Mouse (Mus musculus) liver, embryonic 13.5 days (tissue): ENCODE results near the gene Dbp. TPM values are rescaled to one million over a fixed set of nuclear protein-coding genes. Genes with fewer than 3 reads are reported as not detected.

ENCODE experiments used
- ATAC-seq: fragments of 200-750 bp; cut with Nextera tagmentation; 2 replicates; pipeline ENCODE4 v1.8.0; 2017; ENCODE audit warnings: low read depth, mild to moderate bottlenecking, moderate number of reproducible peaks, moderate library complexity
- DNase-seq: peaks from one replicate; pipeline ENCODE4 v3.0.0; 2022
- H3K27ac ChIP-seq: fragments of 300-500 bp; sonication (generic); 2 replicates; pipeline ENCODE4 v1.5.1; 2015; ENCODE audit warnings: moderate library complexity, mild to moderate bottlenecking, inconsistent platforms
- H3K27me3 ChIP-seq: fragments of 300-500 bp; sonication (generic); 2 replicates; pipeline ENCODE4 v1.6.1; 2015; ENCODE audit warnings: mild to moderate bottlenecking, inconsistent platforms
- H3K36me3 ChIP-seq: fragments of 300-500 bp; sonication (generic); 2 replicates; pipeline ENCODE4 v1.6.1; 2015; ENCODE audit warnings: mild to moderate bottlenecking, inconsistent platforms
- H3K4me1 ChIP-seq: fragments of 300-500 bp; sonication (generic); replicated peaks from 2 replicates; pipeline ENCODE4 v1.6.1; 2015; ENCODE audit warnings: inconsistent platforms
- H3K4me2 ChIP-seq: fragments of 300-500 bp; sonication (generic); 2 replicates; pipeline ENCODE4 v1.6.1; 2015; ENCODE audit warnings: inconsistent platforms, mild to moderate bottlenecking, moderate library complexity
- H3K4me3 ChIP-seq: fragments of 300-500 bp; sonication (generic); replicated peaks from 2 replicates; pipeline ENCODE4 v1.5.1; 2015; ENCODE audit warnings: mild to moderate bottlenecking, inconsistent platforms
- H3K9ac ChIP-seq: fragments of 300-500 bp; sonication (generic); 2 replicates; pipeline ENCODE4 v1.6.1; 2015; ENCODE audit warnings: mild to moderate bottlenecking, inconsistent platforms
- H3K9me3 ChIP-seq: fragments of 300-500 bp; sonication (generic); replicated peaks from 2 replicates; pipeline ENCODE4 v1.6.1; 2016; ENCODE audit warnings: inconsistent platforms
- WGBS: fragments of 180-500 bp; shearing (Covaris S2); methylation state at CpG from one replicate; pipeline ENCODE4 v1.1.7; 2015; ENCODE audit not compliant: insufficient replicate concordance; 5-methylcytosine and 5-hydroxymethylcytosine counted together
- polyA plus RNA-seq: library from polyadenylated mRNA; unstranded; fragments of >200 nt; fragmentation: Nextera tagmentation; extraction: Ambion mirVana; gene quantifications from 2 replicates; pipeline ENCODE4 v1.2.1, GENCODE M21; 2015

The Dbp gene
- polyA plus RNA-seq, 1 experiment from 2014 or later: 0.43 TPM

- no peaks in the 10 kb centered on the region for H3K9me3 ChIP-seq
- H3K27me3 ChIP-seq: no peaks in the 10 kb centered on the region
- H3K27ac ChIP-seq: 0 out of 2 replicates have a peak overlapping the region, but pooled peaks have one; percentile 9
- WGBS: 78% methylated on average over 7 of the region's 7 CpGs
- no peak overlapping the region for H3K4me2 ChIP-seq
- DNase-seq: no peak
- no peak overlapping the region for H3K9ac ChIP-seq
- ATAC-seq: no peak
- no peak overlapping the region for H3K4me3 ChIP-seq
- peaks cover 73% of the 10 kb centered on the region for H3K36me3 ChIP-seq
- H3K4me1 ChIP-seq: peaks cover 41% of the 10 kb centered on the region
Measured at GRCm38 (mm10) chr7:45721234-45721571, 16.3 kb downstream of the Dbp start.

DNA sequence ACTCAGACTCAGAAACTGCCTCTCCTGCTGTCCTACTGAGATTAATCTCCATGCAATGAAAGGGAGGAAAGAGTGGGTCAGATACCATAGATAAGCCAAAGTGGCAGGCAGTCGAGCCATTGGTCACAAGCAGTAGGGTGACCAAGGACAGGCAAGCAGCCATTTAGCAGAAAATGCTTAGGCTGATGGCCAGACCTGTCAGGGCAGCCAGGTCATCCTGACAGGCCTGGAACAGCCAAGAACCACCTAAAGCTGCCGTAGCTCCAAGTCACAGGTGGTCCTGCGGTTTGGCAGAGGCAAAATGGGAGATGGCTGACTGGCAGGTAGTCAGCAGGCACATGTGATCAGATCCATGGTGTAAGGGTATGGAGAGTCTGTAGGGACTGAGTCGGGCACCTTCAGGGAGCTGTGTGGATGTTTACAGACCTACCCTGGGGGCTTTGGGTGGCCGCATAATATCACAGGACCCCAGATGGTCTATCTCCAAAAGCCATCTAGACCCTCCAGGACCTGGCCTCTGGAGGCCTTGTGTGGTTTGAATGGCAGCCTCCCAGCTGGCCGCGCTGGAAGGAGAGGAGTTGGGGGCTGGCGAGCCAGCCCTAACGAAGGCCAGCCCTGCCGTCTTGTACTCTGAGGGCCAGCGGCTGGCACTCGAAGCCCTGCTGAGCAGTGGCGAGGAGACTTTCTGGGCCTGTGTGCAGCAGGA is 16.9 kb downstream of the Dbp start:
- peaks cover 79% of the 10 kb centered on the region for H3K36me3 ChIP-seq
- peak overlapping the region; percentile 29; the same call in 1 of the 2 replicates for H3K27ac ChIP-seq
- DNase-seq: no peak
- 74% methylated on average over 13 of the region's 13 CpGs for WGBS
- peaks cover 35% of the 10 kb centered on the region for H3K4me1 ChIP-seq
- no peak overlapping the region for H3K4me3 ChIP-seq
- H3K9me3 ChIP-seq: no peaks in the 10 kb centered on the region
- H3K4me2 ChIP-seq: no peak overlapping the region
- H3K9ac ChIP-seq: no peak overlapping the region
- ATAC-seq: no peak
- H3K27me3 ChIP-seq: no peaks in the 10 kb centered on the region

GRCm38 (mm10) chr7:45722348-45722713 is 17.4 kb downstream of the Dbp start:
- Histone ChIP-seq H3K36me3 (peaks cover 84% of the 10 kb centered on the region), H3K27me3 (no peaks in the 10 kb centered on the region), H3K9ac (no peak overlapping the region), H3K27ac (0 out of 2 replicates have a peak overlapping the region, but pooled peaks have one; percentile 29), H3K4me3 (no peak overlapping the region), H3K9me3 (no peaks in the 10 kb centered on the region), H3K4me1 (peaks cover 32% of the 10 kb centered on the region), H3K4me2 (no peak overlapping the region)
- 79% methylated on average over 13 of the region's 13 CpGs for WGBS
- ATAC-seq (no peak), DNase-seq (no peak)

DNA sequence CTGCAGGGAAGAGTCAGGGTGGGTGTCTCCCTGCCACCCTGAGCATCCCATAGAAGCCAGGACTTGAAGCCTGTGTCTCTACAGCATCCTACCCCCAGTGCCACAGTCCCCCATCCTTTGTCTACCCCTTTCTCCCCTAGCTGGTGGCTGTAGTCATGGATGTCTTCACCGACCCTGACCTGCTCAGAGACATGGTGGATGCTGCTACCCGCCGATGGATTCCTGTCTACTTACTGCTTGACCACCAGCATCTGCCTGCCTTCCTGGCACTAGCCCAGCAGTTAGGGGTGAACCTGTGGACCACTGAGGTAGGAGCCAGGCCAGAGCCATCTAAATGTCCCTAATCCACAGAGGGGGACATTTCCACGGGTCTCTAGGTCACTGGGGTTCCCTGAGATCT is 18.4 kb downstream of the Dbp start:
- peaks cover 89% of the 10 kb centered on the region for H3K36me3 ChIP-seq
- no peak overlapping the region for H3K4me2 ChIP-seq
- DNase-seq (no peak), ATAC-seq (no peak)
- H3K27ac ChIP-seq: no peak overlapping the region
- H3K9me3 ChIP-seq: no peaks in the 10 kb centered on the region
- H3K4me3 ChIP-seq: no peak overlapping the region
- no peaks in the 10 kb centered on the region for H3K27me3 ChIP-seq
- no peak overlapping the region for H3K9ac ChIP-seq
- peaks cover 37% of the 10 kb centered on the region for H3K4me1 ChIP-seq
- WGBS: 88% methylated on average over 4 of the region's 4 CpGs

- H3K9me3 ChIP-seq: no peaks in the 10 kb centered on the region
- H3K27me3 ChIP-seq: no peaks in the 10 kb centered on the region
- H3K36me3 ChIP-seq: peaks cover 91% of the 10 kb centered on the region
- peaks cover 36% of the 10 kb centered on the region for H3K4me1 ChIP-seq
- ATAC-seq (no peak), DNase-seq (no peak)
- H3K27ac ChIP-seq: no peak overlapping the region
- H3K9ac ChIP-seq: no peak overlapping the region
- H3K4me3 ChIP-seq: no peak overlapping the region
- no peak overlapping the region for H3K4me2 ChIP-seq
- WGBS: 85% methylated on average over 14 of the region's 14 CpGs
Measured at GRCm38 (mm10) chr7:45723781-45724180, 18.9 kb downstream of the Dbp start.

DNA sequence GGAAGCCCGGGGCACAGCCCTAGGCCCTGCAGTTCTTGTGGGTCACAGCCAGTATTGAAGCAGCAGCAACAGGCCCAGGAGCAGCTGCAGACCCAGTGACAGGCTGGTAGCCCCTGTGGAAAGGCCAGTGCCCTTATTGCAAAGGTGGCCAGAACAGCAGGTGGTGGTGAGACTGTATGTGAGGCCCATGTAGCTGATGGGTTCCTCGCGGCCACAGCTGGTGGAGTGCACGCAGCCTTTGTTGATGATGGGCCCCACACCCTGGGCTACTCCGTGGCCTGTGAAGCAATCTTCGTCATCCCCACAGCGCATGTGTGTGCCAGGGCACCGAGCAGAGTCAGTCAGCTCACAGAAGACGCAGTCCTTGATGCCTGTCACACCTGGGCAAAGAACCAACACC is 20.3 kb downstream of the Dbp start:
- H3K9me3 ChIP-seq: no peaks in the 10 kb centered on the region

GRCm38 (mm10) chr7:45725713-45726112 is 20.8 kb downstream of the Dbp start, which contains the start of gene Spaca4:
Spaca4 (minus strand) TSS chr7:45725813.
- Histone ChIP-seq H3K27me3 (no peaks in the 10 kb centered on the region), H3K27ac (no peak within 1 kb of the TSS), H3K9ac (no peak within 1 kb of the TSS), H3K9me3 (no peaks in the 10 kb centered on the region), H3K4me2 (no peak within 1 kb of the TSS), H3K4me3 (no peak within 1 kb of the TSS), H3K4me1 (peaks cover 34% of the 10 kb centered on the region), H3K36me3 (peaks cover 77% of the 10 kb centered on the region)
- DNase-seq: no peak
- ATAC-seq: no peak
- WGBS: 83% methylated on average over 11 of the region's 11 CpGs

More for the DNA sequence above, 20.3 kb downstream of the Dbp start:
- Histone ChIP-seq H3K27ac (no peak overlapping the region), H3K27me3 (no peaks in the 10 kb centered on the region), H3K9ac (no peak overlapping the region), H3K4me1 (peaks cover 34% of the 10 kb centered on the region), H3K4me3 (no peak overlapping the region), H3K4me2 (no peak overlapping the region), H3K36me3 (peaks cover 83% of the 10 kb centered on the region)
- 85% methylated on average over 9 of the region's 9 CpGs for WGBS
- DNase-seq (no peak), ATAC-seq (no peak)

- H3K4me3 ChIP-seq: no peak overlapping the region
- peaks cover 30% of the 10 kb centered on the region for H3K4me1 ChIP-seq
- no peak overlapping the region for H3K4me2 ChIP-seq
- 88% methylated on average over 10 of the region's 10 CpGs for WGBS
- H3K27me3 ChIP-seq: no peaks in the 10 kb centered on the region
- no peak for ATAC-seq
- no peaks in the 10 kb centered on the region for H3K9me3 ChIP-seq
- DNase-seq: no peak
- H3K36me3 ChIP-seq: peaks cover 70% of the 10 kb centered on the region
- no peak overlapping the region for H3K27ac ChIP-seq
- no peak overlapping the region for H3K9ac ChIP-seq
Measured at GRCm38 (mm10) chr7:45726419-45726818, 21.5 kb downstream of the Dbp start.

DNA sequence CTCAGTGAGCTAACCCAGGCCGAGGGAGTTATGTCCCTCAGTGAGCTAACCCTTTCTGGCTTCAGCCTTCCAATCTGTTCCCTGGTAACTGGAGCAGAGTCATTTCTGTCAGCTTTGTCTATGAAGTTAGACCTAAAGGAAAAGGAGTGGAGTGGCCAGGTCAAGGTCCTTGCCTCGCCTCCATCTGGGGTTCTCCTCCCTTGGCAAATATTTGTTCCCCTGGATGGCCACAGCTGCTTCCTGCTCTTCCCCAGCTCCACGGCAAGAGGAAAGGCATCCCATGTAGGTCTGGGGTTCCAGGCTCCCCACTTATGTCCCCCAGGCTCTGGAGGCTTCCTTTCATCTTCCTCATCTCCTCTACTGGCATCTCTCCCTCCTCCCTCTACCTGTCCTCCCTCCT is 22.7 kb downstream of the Dbp start:
- H3K36me3 ChIP-seq: peaks cover 58% of the 10 kb centered on the region
- no peak overlapping the region for H3K4me2 ChIP-seq
- H3K27ac ChIP-seq: no peak overlapping the region
- H3K9ac ChIP-seq: no peak overlapping the region
- H3K9me3 ChIP-seq: no peaks in the 10 kb centered on the region
- ATAC-seq: no peak
- H3K27me3 ChIP-seq: no peaks in the 10 kb centered on the region
- DNase-seq: no peak
- 63% methylated on average over 3 of the region's 3 CpGs for WGBS
- peaks cover 29% of the 10 kb centered on the region for H3K4me1 ChIP-seq
- H3K4me3 ChIP-seq: no peak overlapping the region

- no peaks in the 10 kb centered on the region for H3K27me3 ChIP-seq
- ATAC-seq: 0 out of 2 replicates have a peak, but pooled peaks have one; percentile 10
- no peak overlapping the region for H3K27ac ChIP-seq
- no peak overlapping the region for H3K9ac ChIP-seq
- DNase-seq: peak; percentile 47
- no peaks in the 10 kb centered on the region for H3K9me3 ChIP-seq
- H3K4me3 ChIP-seq: no peak overlapping the region
- H3K4me1 ChIP-seq: peaks cover 29% of the 10 kb centered on the region
- H3K4me2 ChIP-seq: no peak overlapping the region
- 22% methylated on average over 16 of the region's 16 CpGs for WGBS
- peaks cover 26% of the 10 kb centered on the region for H3K36me3 ChIP-seq
Measured at GRCm38 (mm10) chr7:45730727-45731431, 26.0 kb downstream of the Dbp start.

DNA sequence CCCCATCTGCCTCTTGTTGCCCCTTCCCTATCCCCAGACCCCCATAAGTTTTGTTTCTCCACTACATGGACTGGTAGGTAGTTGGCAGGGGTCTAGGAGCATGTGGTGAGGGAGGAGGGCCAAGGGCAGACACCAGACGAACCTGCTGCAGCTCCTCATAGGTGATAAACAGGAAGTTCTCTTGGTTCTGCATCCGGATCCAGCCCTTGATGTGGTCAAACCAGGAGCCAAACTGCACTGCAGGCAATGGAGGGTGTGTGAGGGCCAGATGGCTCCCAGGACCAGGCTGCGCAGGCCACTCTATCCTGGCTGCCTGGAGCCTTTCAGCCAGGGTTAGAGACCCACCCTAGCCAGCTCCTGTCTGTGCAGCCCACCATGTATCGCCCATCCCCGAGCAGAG is 28.6 kb downstream of the Dbp start:
- ATAC-seq (no peak), DNase-seq (no peak)
- H3K4me3 ChIP-seq: no peak overlapping the region
- H3K36me3 ChIP-seq: peaks cover 6% of the 10 kb centered on the region
- no peak overlapping the region for H3K27ac ChIP-seq
- 54% methylated on average over 5 of the region's 5 CpGs for WGBS
- no peak overlapping the region for H3K9ac ChIP-seq
- peaks cover 23% of the 10 kb centered on the region for H3K4me1 ChIP-seq
- H3K9me3 ChIP-seq: no peaks in the 10 kb centered on the region
- H3K27me3 ChIP-seq: no peaks in the 10 kb centered on the region
- no peak overlapping the region for H3K4me2 ChIP-seq
